ENCODE assay signal across 14 mouse cellular contexts in the genomic region with DNA sequence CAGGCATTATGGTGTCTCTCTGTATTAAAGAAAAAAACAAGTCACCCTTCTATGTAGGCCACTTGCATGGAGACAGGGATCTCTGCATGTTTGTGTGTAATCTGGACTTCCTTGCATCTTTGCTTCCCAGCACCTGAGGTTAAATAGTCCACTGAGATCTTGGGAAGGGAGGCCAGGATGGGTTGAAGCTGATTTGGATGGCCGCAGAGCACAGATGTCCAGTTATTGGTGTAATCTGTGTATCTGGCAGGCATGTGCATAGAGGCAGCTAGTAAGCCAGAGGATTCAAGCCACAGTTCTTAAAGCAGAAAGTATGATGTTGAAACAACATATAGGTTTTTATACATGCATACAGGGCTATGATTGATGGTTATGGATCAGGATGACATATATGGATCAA.
DNase-seq lines count a peak whose midpoint lies in the region.
"Had no signal": no experiment of that assay in that cellular context is flagged by ENCODE, and none has a peak within 500 bp of the region (broad histone marks: within the 10 kb centered on the region; RNA-seq: fewer than 3 reads in every experiment).

No protein-coding gene starts in this region.

- DNase-seq in cerebellum, adult 11 months = peak; percentile 27
- no peak for DNase-seq in cerebellum, postnatal 4 days (ENCODE audit: low spot score in 2 of 2)
- DNase-seq in heart, adult 11 months = peak; percentile 65
- DNase-seq in heart, adult 9 months (ENCODE audit: low spot score in 2 of 2) = no peak
- DNase-seq in cerebellum, adult 9-11 months = peak; percentile 61
- peak; percentile 34 for DNase-seq in skeletal muscle tissue, adult 2 months (ENCODE audit: low read depth, low spot score)
- no peak for DNase-seq in urinary bladder, postnatal 25 days (ENCODE audit: low spot score)
- DNase-seq in heart, adult 8-10 months (ENCODE audit: low spot score) = no peak
- DNase-seq: adrenal gland, adult 2 months; embryo, embryonic 11 days; layer of hippocampus, adult 9-11 months; right cerebral cortex, postnatal 25 days; spleen, adult 18-20 months; thymus, postnatal 25 days had no signal

Comparison
In these comparisons a context has a peak if more than half of its experiments do, and no peak if none do; other contexts are left out.
1. DNase-seq: peak in cerebellum, adult 11 months (single experiment), heart, adult 11 months (single experiment), cerebellum, adult 9-11 months (single experiment) and skeletal muscle tissue, adult 2 months (single experiment); none in cerebellum, postnatal 4 days (0 of 2), heart, adult 9 months (0 of 2), urinary bladder, postnatal 25 days (single experiment) and heart, adult 8-10 months (single experiment).